Mouse (Mus musculus) CH12.LX (cell line): ENCODE results near the gene Dok5. TPM values are rescaled to one million over a fixed set of nuclear protein-coding genes. Genes with fewer than 3 reads are reported as not detected.

Experiments
- DNase-seq: peaks from one replicate; pipeline ENCODE4 v3.0.0-alpha.2; 2013; ENCODE audit errors: extremely low read depth
- H3K27ac ChIP-seq: 2 replicates; pipeline ENCODE4 v1.5.1; 2012; ENCODE audit warnings: low read depth, mild to moderate bottlenecking, control low read depth, moderate library complexity; ENCODE audit not compliant: insufficient read depth
- H3K27me3 ChIP-seq: replicated peaks from 2 replicates; pipeline ENCODE3; 2012; ENCODE audit warnings: inconsistent platforms
- H3K36me3 ChIP-seq, 2 experiments: replicated peaks in 1 of 2; 2 replicates each; pipeline versions ENCODE3 to v1.6.1; 2012; ENCODE audit warnings: inconsistent platforms in 1 of 2, low read length in 1 of 2, mild to moderate bottlenecking in 1 of 2, mixed read lengths in 1 of 2, moderate library complexity in 1 of 2; ENCODE audit not compliant: control insufficient read depth in 1 of 2, insufficient read depth in 1 of 2
- H3K4me1 ChIP-seq, 2 experiments: 2 replicates each; pipeline ENCODE4 v1.6.1; 2012; ENCODE audit warnings: inconsistent platforms in 1 of 2, moderate library complexity in 1 of 2; ENCODE audit not compliant: insufficient read depth in 2 of 2, control insufficient read depth in 1 of 2
- H3K4me2 ChIP-seq: 2 replicates; pipeline ENCODE4 v1.6.1; 2012; ENCODE audit warnings: low read depth, mild to moderate bottlenecking, control low read depth; ENCODE audit not compliant: poor library complexity, insufficient read depth, severe bottlenecking
- H3K4me3 ChIP-seq, 3 experiments: fragments of 150-350 bp in 1 of 3; sonication (generic) in 1 of 3; replicated peaks in 1 of 3; 2 replicates each; pipeline versions ENCODE3 to v1.5.1; 2011 to 2012; ENCODE audit warnings: low read depth in 2 of 3, low read length in 2 of 3, mild to moderate bottlenecking in 2 of 3, moderate library complexity in 2 of 3, control low read depth in 1 of 3, improper control_type of control experiment in 1 of 3, inconsistent platforms in 1 of 3, mixed read lengths in 1 of 3; ENCODE audit not compliant: poor library complexity in 1 of 3
- H3K79me2 ChIP-seq: replicated peaks from 2 replicates; pipeline ENCODE4 v1.6.1; 2012; ENCODE audit warnings: mild to moderate bottlenecking, moderate library complexity; ENCODE audit not compliant: control insufficient read depth, poor library complexity, insufficient read depth, severe bottlenecking; ENCODE audit errors: extremely low read depth
- H3K9ac ChIP-seq: 2 replicates; pipeline ENCODE4 v1.6.1; 2012; ENCODE audit warnings: low read depth, mild to moderate bottlenecking, control low read depth, moderate library complexity; ENCODE audit not compliant: insufficient read depth
- H3K9me3 ChIP-seq: replicated peaks from 2 replicates; pipeline ENCODE3; 2012; ENCODE audit warnings: low read length, inconsistent platforms, mixed read lengths
- BHLHE40 ChIP-seq: IDR thresholded peaks from 2 replicates; pipeline ENCODE4 v1.6.1; 2011; ENCODE audit warnings: mild to moderate bottlenecking, low read depth, low read length, improper control_type of control experiment
- CHD1 ChIP-seq: IDR thresholded peaks from 2 replicates; pipeline ENCODE4 v1.6.1; 2012; ENCODE audit warnings: low read depth, low read length, improper control_type of control experiment, inconsistent platforms
- CHD2 ChIP-seq: IDR thresholded peaks from 2 replicates; pipeline ENCODE4 v1.6.1; 2011; ENCODE audit warnings: low read length, improper control_type of control experiment
- CTCF ChIP-seq, 2 experiments: IDR thresholded peaks in 1 of 2; conservative IDR thresholded peaks in 1 of 2; 2 replicates each; pipeline ENCODE4 v1.5.1; 2011 to 2012; ENCODE audit warnings: low read depth in 2 of 2, low read length in 2 of 2, improper control_type of control experiment in 1 of 2, inconsistent platforms in 1 of 2, mild to moderate bottlenecking in 1 of 2, moderate library complexity in 1 of 2
- ELF1 ChIP-seq: IDR thresholded peaks from 2 replicates; pipeline ENCODE4 v1.6.1; 2014; ENCODE audit warnings: low read depth, mild to moderate bottlenecking, inconsistent platforms, low read length, improper control_type of control experiment
- EP300 ChIP-seq: IDR thresholded peaks from 2 replicates; pipeline ENCODE4 v1.6.1; 2011; ENCODE audit warnings: low read length, improper control_type of control experiment
- ETS1 ChIP-seq: conservative IDR thresholded peaks from 2 replicates; pipeline ENCODE4 v1.6.1; 2012; ENCODE audit warnings: low read depth, mild to moderate bottlenecking, inconsistent platforms, low read length, improper control_type of control experiment, moderate library complexity
- GABPA ChIP-seq: IDR thresholded peaks from 2 replicates; pipeline ENCODE4 v1.6.1; 2012; ENCODE audit warnings: low read depth, low read length, improper control_type of control experiment, inconsistent platforms; ENCODE audit not compliant: insufficient replicate concordance
- IRF4 ChIP-seq: IDR thresholded peaks from 2 replicates; pipeline ENCODE4 v1.6.1; 2014; ENCODE audit warnings: low read depth, mild to moderate bottlenecking, inconsistent platforms, low read length, improper control_type of control experiment
- JUN ChIP-seq: IDR thresholded peaks from 2 replicates; pipeline ENCODE4 v1.6.1; 2011; ENCODE audit warnings: low read depth, mild to moderate bottlenecking, low read length, improper control_type of control experiment, moderate library complexity; ENCODE audit not compliant: insufficient read depth
- KAT2A ChIP-seq: IDR thresholded peaks from 2 replicates; pipeline ENCODE4 v1.6.1; 2012; ENCODE audit warnings: low read length, improper control_type of control experiment, inconsistent platforms; ENCODE audit not compliant: insufficient replicate concordance
- MAX ChIP-seq: IDR thresholded peaks from 2 replicates; pipeline ENCODE4 v1.6.1; 2011; ENCODE audit warnings: low read length, improper control_type of control experiment
- MYC ChIP-seq: IDR thresholded peaks from 2 replicates; pipeline ENCODE4 v1.6.1; 2011; ENCODE audit warnings: low read depth, mild to moderate bottlenecking, improper control_type of control experiment, low read length
- NELFE ChIP-seq: IDR thresholded peaks from 2 replicates; pipeline ENCODE4 v1.6.1; 2011; ENCODE audit warnings: low read depth, low read length, improper control_type of control experiment
- NRF1 ChIP-seq: IDR thresholded peaks from 2 replicates; pipeline ENCODE4 v1.6.1; 2014; ENCODE audit warnings: low read depth, mild to moderate bottlenecking, inconsistent platforms, low read length, improper control_type of control experiment, moderate library complexity
- PAX5 ChIP-seq: IDR thresholded peaks from 2 replicates; pipeline ENCODE4 v1.6.1; 2012; ENCODE audit warnings: low read length, inconsistent platforms, mixed read lengths
- POLR2A ChIP-seq: IDR thresholded peaks from 2 replicates; pipeline ENCODE4 v1.6.1; 2011; ENCODE audit warnings: low read depth, mild to moderate bottlenecking, improper control_type of control experiment, low read length
- POLR2AphosphoS2 ChIP-seq: IDR thresholded peaks from 2 replicates; pipeline ENCODE4 v1.6.1; 2011; ENCODE audit warnings: low read depth, low read length, improper control_type of control experiment
- RAD21 ChIP-seq: IDR thresholded peaks from 2 replicates; pipeline ENCODE4 v1.6.1; 2011; ENCODE audit warnings: low read depth, mild to moderate bottlenecking, low read length, improper control_type of control experiment, moderate library complexity
- SIN3A ChIP-seq: IDR thresholded peaks from 2 replicates; pipeline ENCODE4 v1.6.1; 2012; ENCODE audit warnings: low read length, improper control_type of control experiment, inconsistent platforms
- SMC3 ChIP-seq: IDR thresholded peaks from 2 replicates; pipeline ENCODE4 v1.6.1; 2011; ENCODE audit warnings: low read depth, low read length, improper control_type of control experiment
- TBP ChIP-seq: conservative IDR thresholded peaks from 2 replicates; pipeline ENCODE4 v1.6.1; 2011; ENCODE audit warnings: low read depth, low read length, improper control_type of control experiment
- TCF12 ChIP-seq: IDR thresholded peaks from 2 replicates; pipeline ENCODE4 v1.6.1; 2014; ENCODE audit warnings: low read depth, mild to moderate bottlenecking, inconsistent platforms, low read length, improper control_type of control experiment
- UBTF ChIP-seq: IDR thresholded peaks from 2 replicates; pipeline ENCODE4 v1.6.1; 2012; ENCODE audit warnings: low read depth, mild to moderate bottlenecking, inconsistent platforms, low read length, improper control_type of control experiment, moderate library complexity
- ZKSCAN1 ChIP-seq: IDR thresholded peaks from 2 replicates; pipeline ENCODE4 v1.6.1; 2012; ENCODE audit warnings: low read depth, inconsistent platforms, low read length, improper control_type of control experiment, borderline replicate concordance
- ZMIZ1 ChIP-seq: IDR thresholded peaks from 2 replicates; pipeline ENCODE4 v1.6.1; 2012; ENCODE audit warnings: low read depth, mild to moderate bottlenecking, inconsistent platforms, low read length, improper control_type of control experiment
- ZNF384 ChIP-seq: IDR thresholded peaks from 2 replicates; pipeline ENCODE4 v1.6.1; 2012; ENCODE audit warnings: low read depth, low read length, improper control_type of control experiment, inconsistent platforms
- dilution Hi-C: fragments of 300-500 bp; cut with MboI; formaldehyde crosslinking; loops from 2 replicates; pipeline ENCODE4 v1.14.3; 2020; ENCODE audit warnings: low sequenced_read_pairs; ENCODE audit not compliant: extremely low pct_unique_long_range_greater_than_20kb, extremely low pct_ligation_motif_present
- in situ Hi-C: fragments of 300-500 bp; cut with MboI; formaldehyde crosslinking; loops from 3 replicates; pipeline ENCODE4 v1.14.3; 2019; ENCODE audit warnings: low sequenced_read_pairs, low pct_ligation_motif_present, low pct_unique_long_range_greater_than_20kb, mixed read lengths
- polyA plus RNA-seq: library from polyadenylated mRNA; unstranded; fragments of >175 nt; gene quantifications from 2 replicates; pipeline ENCODE4 v1.2.1, GENCODE M21; 2012; ENCODE audit warnings: low read depth; ENCODE audit not compliant: insufficient read length
- total RNA-seq, 2 experiments: library from RNA; depleted of rRNA; stranded (reverse); fragments of 300-350 nt in 1 of 2; fragments of >200 nt in 1 of 2; gene quantifications; 2 replicates each; pipeline ENCODE4 v1.2.3; 2012 to 2014

Gene Dok5
- total and polyA plus RNA-seq, 3 experiments: not detected

GRCm38 (mm10) chr2:170863201-170863600 lies 131.6 kb downstream of the Dok5 start:
- Histone ChIP-seq H3K36me3 (no peaks in the 10 kb centered on the region), H3K4me2 (no peak overlapping the region), H3K9me3 (peaks cover 84% of the 10 kb centered on the region)

GRCm38 (mm10) chr2:170864043-170864442 lies 132.4 kb downstream of the Dok5 start:
- in situ Hi-C loops: no loop called here
- no peak overlapping the region for H3K4me2 ChIP-seq
- H3K9ac ChIP-seq: no peak overlapping the region
- no peaks in the 10 kb centered on the region for H3K79me2 ChIP-seq
- no peak for DNase-seq
- no peaks in the 10 kb centered on the region for H3K36me3 ChIP-seq
- H3K4me1 ChIP-seq: no peaks in the 10 kb centered on the region
- TF ChIP-seq NELFE: no peak
- TF ChIP-seq POLR2AphosphoS2: no peak
- no peak for TF ChIP-seq POLR2A
- no peak for TF ChIP-seq CHD2
- TF ChIP-seq JUN: no peak
- TF ChIP-seq NRF1: no peak
- no peak for TF ChIP-seq UBTF
- TF ChIP-seq ZNF384: no peak
- no peak for TF ChIP-seq IRF4
- no peak for TF ChIP-seq GABPA
- no peak for TF ChIP-seq KAT2A
- no peak for TF ChIP-seq SIN3A
- TF ChIP-seq TCF12: no peak
- TF ChIP-seq MYC: no peak
- H3K4me3 ChIP-seq: no peak overlapping the region
- H3K27ac ChIP-seq: no peak overlapping the region
- H3K9me3 ChIP-seq: peaks cover 76% of the 10 kb centered on the region
- dilution Hi-C loops: no loop called here
- H3K27me3 ChIP-seq: no peaks in the 10 kb centered on the region

More at GRCm38 (mm10) chr2:170863201-170863600, 131.6 kb downstream of the Dok5 start:
- no peaks in the 10 kb centered on the region for H3K79me2 ChIP-seq
- DNase-seq: no peak
- in situ Hi-C loops: no loop called here
- H3K27me3 ChIP-seq: no peaks in the 10 kb centered on the region
- no peak overlapping the region for H3K9ac ChIP-seq
- no peak overlapping the region for H3K27ac ChIP-seq
- no peaks in the 10 kb centered on the region for H3K4me1 ChIP-seq
- no peak overlapping the region for H3K4me3 ChIP-seq
- no peak for TF ChIP-seq ZMIZ1
- TF ChIP-seq ZNF384: no peak
- no peak for TF ChIP-seq RAD21
- no peak for TF ChIP-seq POLR2AphosphoS2
- no peak for TF ChIP-seq BHLHE40
- TF ChIP-seq EP300: no peak
- TF ChIP-seq CHD1: no peak
- no peak for TF ChIP-seq ELF1
- TF ChIP-seq ETS1: no peak
- no peak for TF ChIP-seq GABPA
- no peak for TF ChIP-seq CTCF (conservative IDR thresholded peaks at IDR 0.05 in 1 of 2, IDR thresholded peaks at IDR 0.05 in 1 of 2; ENCODE audit: low read depth in 2 of 2, low read length in 2 of 2)
- no peak for TF ChIP-seq TBP
- TF ChIP-seq NELFE: no peak
- TF ChIP-seq TCF12: no peak
- no peak for TF ChIP-seq NRF1
- no peak for TF ChIP-seq SIN3A
- TF ChIP-seq MAX: no peak
- no peak for TF ChIP-seq ZKSCAN1
- TF ChIP-seq PAX5: no peak
- TF ChIP-seq SMC3: no peak
- dilution Hi-C loops: no loop called here
